Mouse (Mus musculus): ENCODE data around the gene Odf3b.

Gene Odf3b

DNA sequence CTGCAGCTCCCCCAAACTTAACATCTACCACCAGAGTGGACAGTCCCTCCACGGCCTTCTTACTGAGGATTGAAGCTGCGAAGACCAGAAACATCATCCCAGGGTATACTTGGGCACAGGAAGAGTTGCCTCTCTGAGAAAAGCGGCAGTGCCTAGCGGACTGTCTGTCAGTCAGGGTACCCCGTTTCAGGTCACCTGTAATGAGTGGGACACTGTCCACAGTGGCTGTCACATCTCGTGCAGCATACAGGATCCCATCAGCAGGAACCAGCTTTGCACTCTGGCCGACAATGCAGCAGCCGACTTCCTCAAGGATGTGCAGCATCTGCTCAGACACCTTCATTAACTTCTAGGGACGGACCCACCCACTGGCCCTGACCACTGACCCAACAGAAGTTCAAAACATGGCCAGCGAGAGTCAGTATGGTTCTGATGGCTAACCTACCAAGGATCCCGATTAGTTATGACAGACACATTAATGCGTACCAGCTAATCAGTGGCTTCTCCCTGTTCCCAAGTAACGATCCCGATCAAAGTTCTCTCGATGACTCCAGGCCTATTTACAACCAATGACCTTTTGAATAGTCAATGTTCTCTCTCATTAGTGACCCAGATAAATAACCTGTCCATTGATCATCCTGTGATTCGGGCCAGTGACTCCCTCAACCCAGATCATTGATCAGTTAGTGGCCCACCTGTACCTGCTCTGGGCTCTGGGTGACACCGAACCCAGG, 4.1 kb downstream of the Odf3b start:
- DNase-seq: peak; percentile 50

DNA sequence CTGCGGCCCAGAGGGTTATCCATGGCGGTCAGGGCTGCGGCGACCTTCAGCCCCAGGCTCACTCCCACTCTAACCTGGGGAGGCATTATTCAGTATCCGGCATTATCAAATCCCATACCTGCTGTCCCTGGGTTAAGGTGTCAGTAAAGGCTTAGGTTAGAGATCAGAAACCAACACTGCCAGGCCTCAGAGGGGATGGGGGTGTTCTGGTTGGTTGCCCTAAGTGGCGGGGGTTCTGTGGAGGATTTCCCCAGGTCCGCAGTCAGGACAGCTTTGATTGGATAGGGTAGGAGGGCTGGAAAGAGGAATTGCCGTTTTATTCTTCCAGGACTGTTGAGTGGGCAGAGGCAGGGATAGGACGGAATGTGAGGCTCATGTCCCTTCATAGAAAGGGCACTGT, 4.7 kb downstream of the Odf3b start:
- DNase-seq: peak; percentile 64

DNA sequence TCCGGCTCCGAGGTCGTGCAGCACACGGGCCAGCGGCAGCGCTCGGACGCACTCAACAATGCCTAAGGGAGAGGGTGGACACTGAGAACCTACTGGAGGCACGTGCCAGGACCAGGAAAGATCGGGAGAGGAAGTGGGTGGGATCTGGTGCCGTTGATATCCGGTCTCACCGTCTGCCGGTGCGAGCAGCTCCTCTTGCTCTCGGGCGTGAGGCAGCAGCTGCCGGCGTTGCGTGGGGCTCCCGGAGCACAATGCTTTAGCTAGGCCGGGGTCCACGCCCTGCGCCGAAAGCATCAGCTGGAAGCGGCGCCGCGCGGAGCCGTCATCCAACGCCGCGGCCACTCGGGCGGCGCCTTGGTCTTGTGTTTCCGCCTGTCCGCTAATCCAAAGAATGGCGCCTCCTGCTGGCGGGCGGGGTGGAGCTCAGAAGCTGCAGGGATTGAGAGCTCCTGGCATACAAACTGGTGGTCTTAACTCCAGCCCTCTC, 5.3 kb downstream of the Odf3b start, which contains the start of gene Sco2:
Gene Sco2, minus strand, starts transcription at position 85 of the 487 bp plus-strand sequence.
- peak; percentile 95 for DNase-seq

DNA sequence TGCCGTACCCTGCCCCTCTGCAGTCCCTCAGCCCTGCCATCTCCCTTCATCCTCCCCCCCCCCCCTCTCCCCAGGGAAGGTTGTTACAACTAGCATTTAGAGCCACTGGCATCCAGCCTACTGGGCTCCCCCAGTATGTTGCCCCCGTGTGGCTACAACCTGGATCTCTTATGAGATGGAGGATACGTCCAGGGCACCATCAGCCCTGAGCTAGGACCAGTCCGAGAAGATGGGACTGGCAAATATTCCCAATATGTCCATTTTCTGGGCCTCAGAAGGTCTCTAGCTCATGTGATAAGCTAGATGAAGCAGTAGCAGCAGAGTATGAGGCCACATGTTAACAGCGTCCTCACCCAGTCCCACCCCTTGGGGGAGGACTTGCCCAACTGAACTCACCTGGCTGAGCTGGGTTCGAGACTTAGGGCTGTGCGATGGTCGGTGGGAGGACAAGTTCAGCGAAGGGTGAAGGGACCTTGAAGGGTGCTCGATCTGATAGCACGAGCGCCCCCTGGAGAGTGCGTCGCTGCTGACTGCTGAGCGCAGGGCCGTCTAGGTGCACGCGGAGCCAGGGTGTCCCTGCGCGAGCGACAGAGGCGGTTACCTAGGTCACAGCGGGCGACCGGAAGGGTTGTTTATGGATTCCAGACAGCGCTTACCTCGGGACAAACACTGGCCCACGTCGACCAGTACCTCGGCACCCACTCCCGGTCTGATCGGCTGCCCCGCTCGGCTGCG, 5.9 kb downstream of the Odf3b start:
- peak; percentile 85 for DNase-seq

DNA sequence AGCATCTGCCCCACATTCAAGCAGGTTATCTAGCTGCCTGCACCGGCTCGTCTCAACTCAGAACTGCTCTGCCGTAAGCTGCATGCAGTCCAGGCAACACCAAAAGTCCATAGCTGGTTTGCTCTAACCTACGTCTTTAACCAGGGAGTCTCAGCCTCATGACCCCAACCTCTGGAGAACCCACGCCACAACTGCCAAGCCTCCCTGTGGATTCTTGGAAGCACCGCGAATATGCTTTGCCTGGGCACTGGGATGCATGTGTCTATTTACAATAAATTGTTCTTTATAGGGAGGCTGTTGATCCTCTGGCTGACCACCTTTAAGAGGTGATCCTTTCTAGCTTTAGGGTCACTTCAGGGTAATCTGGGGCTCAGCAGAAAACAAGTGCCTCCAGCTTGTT, 6.5 kb downstream of the Odf3b start:
- DNase-seq: peak; percentile 57

DNA sequence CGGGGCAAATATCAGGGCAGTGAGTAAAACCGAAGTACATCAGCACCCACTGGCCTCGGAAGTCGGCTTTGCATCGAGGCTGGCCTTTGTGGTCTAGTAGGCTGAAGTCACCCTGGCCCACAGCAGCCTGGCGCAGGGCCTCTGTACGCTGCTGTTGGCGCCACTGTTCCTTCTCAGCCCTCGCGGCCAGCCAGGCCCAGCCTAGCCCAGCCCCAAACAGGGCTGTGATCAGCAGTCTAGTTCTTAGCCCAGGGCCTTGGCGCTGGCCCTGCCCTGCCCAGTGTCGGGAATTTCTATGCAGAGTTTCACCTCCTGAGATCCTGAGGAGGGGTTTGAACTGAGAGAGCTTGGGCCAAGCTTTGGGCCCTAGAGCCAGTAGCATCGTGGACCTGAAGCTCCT, 7.0 kb downstream of the Odf3b start:
- DNase-seq: no peak

DNA sequence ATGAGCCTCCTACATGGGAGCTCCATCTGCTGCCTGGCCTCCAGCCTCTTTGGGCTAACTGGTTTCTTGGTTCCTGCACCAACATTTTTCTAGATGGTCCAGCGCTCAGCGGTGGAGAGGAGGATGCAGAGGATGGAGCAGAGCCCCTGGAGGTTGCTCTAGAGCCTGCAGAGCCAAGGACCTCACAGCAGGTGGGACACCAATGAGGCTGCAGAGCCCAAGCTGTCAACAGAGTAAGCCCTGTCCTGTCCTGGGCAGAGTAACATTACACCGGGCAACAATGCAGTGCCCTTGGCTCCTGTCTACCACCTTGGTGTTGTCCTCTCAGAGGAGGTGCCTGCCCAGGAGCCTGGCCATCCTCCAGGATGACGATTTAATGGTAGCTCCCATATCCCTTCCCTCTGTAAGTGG, 13.9 kb downstream of the Odf3b start:
- DNase-seq: peak; percentile 94

DNA sequence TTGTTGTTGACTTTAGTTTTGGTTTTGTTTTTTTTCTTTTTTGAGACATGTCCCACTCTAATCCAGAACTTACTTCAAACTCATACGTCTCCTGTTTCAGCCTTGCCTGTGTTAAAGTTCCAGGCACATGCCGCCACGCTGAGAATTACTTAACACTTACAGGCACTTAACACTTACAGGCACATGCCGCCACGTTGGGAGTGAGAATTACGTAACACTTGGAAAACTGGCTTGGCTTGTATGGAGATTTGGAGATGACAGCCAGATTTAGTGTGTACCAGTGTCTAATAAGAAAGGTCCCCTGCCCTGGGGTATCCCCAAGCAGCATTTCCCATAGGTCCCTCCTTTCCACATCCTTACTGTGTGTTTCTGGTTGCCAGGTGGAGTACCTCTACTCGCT, 16.0 kb downstream of the Odf3b start:
- peak; percentile 41 for DNase-seq

DNA sequence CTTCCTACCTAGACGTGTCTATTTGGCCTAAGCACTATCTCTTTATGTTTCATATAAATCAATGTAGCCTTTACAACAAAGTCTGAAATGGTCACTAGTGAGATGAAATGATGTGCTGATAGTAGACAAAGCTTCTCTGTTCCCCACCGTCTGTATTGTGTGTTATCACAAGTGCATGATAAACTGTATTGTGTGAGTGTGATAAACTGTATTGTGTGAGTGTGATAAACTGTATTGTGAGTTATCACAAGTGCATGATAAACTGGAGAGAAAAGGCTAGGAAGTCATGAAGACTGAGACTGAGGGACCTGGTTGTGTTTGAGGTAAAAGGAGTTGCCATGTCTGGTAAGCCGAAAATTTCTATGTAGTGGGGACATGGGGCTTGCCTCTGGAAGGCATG, 20.3 kb downstream of the Odf3b start:
- DNase-seq: no peak

DNA sequence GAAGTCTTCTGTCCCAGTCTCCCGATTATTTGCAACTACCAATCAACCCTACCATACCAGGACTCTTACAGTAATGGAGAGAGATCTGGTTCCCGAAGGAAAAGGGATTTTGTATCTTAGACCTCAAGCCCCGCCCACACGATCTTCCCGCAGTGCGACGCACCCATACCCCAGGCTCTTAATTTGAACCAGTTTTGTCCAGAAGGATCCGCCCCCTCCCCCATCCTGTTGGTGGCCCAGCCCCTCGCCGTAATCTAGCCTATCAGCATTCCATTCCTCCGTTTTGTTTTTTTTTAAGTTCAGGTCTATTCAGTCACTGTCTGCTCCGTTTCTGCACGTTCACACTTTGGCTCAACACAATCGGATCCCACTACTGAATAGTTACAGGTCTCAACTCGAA, 22.7 kb downstream of the Odf3b start:
- DNase-seq: peak; percentile 59

DNA sequence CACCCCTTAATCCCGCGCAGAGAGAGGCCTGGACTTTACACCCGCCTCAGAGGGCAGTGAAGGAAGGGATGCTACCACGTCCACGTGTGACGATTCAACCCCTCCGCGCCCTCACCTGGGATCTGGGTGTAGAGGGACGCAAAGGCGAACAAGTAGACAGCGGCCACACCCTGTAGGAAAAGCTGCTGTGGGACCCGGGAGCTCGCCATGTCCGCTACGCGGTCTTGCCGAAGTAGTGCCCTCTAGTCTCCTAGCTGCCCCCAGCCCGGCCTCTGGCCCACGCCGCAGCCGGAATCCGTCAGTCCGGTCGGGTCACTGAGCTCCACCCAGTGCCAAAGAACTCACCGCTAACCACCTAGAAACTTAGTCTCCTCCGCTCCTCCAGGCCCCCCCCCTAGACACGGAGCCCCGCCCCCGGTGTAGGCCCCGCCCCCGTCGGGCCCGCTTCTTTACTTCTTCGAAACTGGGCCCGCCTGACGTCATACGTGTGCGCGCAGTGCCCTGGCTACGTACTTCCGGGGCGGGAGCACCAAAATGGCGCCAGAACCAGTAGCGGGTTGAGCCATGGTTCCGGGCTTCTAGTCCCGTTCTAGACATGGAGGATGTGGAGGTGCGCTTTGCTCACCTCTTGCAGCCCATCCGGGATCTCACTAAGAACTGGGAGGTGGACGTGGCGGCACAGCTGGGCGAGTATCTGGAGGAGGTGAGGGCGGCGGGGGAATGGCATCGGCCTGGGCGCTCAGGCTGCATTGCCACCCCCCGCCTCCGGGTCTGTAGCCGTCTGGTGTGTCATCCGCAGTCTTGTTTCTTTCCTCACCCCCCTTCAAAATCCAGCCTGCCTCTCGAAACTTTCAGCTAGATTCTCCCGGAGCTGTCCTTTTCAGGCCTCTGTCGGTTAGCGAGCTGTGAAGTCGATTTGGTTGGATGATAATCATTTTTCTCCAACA, 23.6 kb downstream of the Odf3b start, which contains the start of the genes Lmf2 and Ncaph2:
Gene Lmf2, minus strand, starts transcription at position 419 of the 947 bp plus-strand sequence.
Gene Ncaph2, plus strand, starts transcription at position 479 of the 947 bp plus-strand sequence.
- DNase-seq: peak; percentile 93

DNA sequence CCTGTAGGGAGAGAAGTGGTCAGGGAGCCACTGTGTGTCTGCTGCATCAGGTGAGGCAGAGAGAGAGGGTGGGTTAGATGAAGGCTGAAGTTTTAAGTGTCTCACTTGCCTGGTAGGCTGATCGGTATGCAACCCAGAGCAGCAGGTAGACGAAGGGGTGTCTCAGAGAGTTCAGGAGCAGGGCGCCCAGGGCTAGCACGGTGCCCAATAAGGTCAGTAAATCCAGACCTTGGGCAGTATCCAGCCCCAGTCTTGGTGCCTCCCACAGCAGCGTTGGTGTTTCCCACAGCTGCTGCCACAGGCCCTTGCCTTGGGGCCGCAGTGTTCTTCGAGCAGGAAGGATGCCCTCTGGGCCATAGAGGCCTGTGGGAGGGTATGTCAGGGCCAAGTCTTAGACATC, 24.6 kb downstream of the Odf3b start:
- no peak for DNase-seq

DNA sequence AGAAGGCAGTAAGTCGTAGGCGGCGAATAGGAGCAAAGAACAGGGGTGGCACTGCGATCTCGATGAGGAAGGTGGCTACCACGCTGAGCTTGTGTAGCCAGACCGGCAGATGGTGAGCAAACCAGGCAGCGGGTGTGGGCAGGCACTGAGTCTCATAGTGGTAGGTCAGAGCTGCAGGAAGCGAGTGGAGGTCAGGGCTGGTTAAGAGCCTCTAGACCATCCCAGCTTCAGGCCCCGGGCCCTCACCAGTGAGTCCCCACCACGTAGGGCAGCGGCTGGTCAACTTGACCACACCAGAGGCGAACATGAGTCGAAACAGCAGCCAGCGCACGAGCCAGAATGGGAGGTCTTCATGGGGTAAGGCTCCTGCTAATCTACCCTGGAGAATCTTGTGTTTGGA, 25.2 kb downstream of the Odf3b start:
- peak; percentile 44 for DNase-seq

DNA sequence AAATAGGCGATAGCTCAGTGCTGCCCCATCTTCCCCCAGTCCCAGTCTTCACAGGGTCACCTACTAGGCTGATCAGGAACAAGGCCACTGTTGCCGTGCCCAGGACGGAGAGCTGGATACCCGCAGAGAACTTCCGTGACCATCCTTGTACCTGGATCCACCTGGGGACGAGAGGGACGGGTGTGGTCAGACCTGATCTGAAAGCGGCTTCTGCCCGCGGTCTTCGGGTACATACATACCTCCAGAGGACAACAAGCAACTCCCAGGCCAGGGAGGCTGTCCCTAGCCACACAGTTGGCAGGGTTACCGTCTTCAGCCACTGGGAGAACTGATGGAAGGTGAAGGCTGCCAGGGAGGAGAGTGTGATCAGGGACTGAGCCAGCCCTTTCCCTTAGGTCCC, 26.3 kb downstream of the Odf3b start:
- peak; percentile 30 for DNase-seq

DNA sequence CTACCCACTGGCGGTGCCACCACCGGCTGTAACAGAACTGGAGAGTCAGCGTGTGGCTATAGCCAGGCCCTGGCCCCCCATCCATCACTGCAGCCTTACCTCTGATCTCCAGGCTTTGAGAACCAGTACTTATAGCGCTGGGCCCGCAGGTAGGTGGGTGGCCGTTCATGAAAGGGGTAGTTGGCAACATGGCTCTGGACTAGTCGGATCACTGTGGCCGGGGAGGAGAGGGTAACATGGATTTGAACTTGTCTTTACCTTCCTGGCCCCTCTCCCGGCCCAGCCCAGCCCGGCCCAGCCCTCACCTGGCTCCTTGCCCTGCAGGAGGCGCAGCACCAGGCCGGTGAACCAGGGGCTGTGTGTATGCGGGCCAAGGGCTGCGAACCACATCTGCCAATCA, 27.0 kb downstream of the Odf3b start:
- DNase-seq: peak; percentile 15

DNA sequence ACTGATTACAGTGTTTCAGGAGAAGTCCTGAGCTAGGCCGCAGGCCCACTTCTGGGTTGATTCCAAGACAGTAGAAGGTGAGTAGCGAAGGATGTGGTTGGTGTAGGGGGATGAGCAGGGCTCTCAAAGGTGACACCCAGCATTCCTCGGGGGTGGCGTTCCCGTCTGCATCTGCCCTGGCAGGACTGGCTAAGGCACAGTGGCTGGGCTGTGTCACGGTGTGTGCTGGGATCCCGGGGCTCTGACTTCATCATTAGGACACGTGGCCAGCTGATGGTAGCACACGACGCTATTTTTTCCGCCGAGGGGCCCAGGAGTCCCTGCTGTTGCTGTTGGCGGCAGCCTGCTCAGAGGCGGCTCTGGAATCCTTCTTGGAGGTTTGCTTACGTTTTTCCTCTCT, 27.8 kb downstream of the Odf3b start:
- DNase-seq: no peak

DNA sequence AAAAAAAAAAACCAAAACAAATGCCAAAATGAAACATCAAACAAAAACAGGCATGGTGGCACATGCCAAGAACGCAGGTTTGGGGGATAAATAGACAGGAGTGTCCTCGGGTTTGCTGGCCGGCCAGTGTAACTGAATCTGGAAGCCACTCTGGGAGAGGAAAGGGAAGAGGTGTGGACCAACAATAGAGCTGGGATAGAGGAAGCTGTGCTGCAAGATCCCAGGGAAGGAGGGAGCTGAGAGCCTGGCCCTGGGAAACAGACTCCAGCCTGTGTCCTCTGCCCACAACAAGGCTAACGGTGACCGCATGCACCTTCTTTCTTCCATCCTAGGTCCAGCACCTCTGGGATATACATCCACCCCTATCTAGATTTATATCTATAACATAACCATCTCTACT, 28.6 kb downstream of the Odf3b start:
- no peak for DNase-seq

DNA sequence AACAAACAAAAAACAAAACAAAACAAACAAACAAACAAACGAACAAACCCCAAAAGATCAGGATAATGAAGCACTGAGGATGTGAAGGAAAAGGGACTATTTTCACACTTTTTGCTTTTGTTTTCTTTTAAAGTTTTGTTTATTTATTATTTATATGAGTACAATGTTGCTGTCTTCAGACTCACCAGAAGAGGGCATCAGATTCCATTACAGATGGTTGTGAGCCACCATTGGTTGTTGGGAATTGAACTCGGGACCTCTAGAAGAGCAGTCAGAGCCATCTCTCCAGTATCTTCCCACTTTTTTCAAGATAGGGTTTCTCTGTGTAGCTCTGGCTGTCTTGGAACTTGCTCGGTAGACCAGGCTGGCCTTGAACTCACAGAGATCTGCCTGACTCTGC, 35.8 kb downstream of the Odf3b start:
- peak; percentile 17 for DNase-seq

DNA sequence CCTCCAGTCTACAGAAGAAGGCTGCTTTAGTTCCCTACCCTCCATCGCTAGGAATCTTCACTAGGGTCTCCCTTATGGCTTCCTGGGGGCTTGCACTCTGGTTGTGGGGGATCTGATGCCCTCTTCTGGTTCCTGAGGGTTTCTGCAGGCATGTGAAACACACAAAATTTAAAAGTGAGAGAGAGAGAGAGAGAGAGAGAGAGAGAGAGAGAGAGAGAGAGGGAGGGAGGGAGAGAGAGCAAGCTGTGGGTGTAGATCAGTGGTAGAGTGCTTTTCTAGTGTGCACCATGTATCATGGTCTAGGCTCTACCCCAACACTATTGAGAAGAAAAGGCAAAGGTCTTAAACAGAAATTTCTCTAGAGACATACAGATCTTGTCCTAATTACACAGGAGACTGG, 37.4 kb downstream of the Odf3b start:
- DNase-seq: no peak

DNA sequence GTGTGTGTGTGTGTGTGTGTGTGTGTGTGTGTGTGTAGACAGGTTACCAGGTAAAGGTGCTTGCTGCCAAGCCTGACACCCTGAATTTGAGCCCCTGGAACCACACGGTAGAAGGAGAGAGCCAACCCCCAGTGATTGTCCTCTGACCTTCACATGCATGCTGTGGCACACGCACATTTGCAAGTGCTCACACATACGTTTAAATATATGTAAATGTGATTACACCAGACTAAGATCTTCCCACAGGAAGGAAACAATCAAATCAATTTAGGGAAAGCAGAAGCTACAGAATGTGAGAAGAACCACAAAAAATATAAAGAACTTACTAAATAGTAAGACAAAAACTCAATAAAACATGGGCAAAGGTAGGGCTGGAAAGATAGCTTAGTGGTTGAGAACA, 38.9 kb downstream of the Odf3b start:
- no peak for DNase-seq

DNA sequence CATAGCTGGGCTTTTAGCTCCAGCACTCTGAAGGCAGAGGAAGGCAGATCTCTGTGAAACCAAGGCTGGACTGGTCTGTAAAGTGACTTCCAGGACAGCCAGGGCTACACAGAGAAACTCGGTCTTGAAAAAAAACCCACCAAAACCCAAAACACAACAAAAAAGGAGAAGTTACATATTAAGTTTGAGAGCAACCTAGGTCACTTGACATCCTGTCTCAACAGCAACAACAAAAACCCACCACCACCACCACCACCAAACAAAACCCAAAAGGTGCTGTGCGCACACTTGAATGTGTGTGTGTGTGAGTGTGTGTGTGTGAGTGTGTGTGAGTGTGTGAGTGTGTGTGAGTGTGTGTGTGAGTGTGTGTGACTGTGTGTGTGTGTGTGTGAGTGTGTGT, 39.4 kb downstream of the Odf3b start:
- DNase-seq: no peak

DNA sequence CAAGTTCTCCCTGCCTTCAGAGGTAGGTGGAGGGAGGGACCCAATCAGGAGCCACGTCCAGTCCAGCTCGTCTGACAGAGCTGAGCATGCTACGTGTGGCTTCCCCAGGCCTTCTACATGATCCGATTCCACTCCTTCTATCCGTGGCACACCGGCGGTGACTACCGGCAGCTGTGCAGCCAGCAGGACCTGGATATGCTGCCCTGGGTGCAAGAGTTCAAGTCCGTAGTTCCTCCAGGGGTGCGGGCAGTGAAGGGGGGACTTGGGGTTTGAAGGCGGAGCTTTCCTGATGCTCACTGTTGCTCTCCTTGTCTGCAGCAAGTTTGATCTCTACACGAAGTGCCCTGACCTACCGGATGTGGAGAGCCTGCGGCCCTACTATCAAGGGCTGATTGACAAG, 42.7 kb downstream of the Odf3b start:
- DNase-seq: no peak

All from cerebellum, adult 9-10 months (tissue).